Mouse (Mus musculus): ENCODE measurements at regions not wholly inside any gene's neighbourhood (a gene's known extent, or its start where the extent isn't known, plus 50 kb on each side); places are given as distances from the start of the nearest gene placed in this dataset.

- Histone ChIP-seq H3K9ac (replicated peaks; ENCODE audit: low read depth, low read length) (no peak overlapping the region), H3K4me1 (ENCODE audit: control insufficient read depth, insufficient read depth) (no peaks in the 10 kb centered on the region), H3K36me3 (replicated peaks; ENCODE audit: control insufficient read depth, insufficient read depth, low read length) (no peaks in the 10 kb centered on the region), H3K4me3 (ENCODE audit: low read depth, low read length) (no peak overlapping the region), H3K9me3 (replicated peaks; ENCODE audit: control insufficient read depth, low read length) (no peaks in the 10 kb centered on the region), H3K27me3 (ENCODE audit: control insufficient read depth, insufficient read depth, low read length) (no peaks in the 10 kb centered on the region), H3K4me2 (ENCODE audit: low read depth, low read length) (no peak overlapping the region), H3K27ac (ENCODE audit: low read depth) (no peak overlapping the region)
- ATAC-seq (ENCODE audit: insufficient read depth, low read depth) (no peak), DNase-seq (ENCODE audit: low spot score) (no peak)
- WGBS, result 65% methylated on average over 4 of the region's 4 CpGs
- TF ChIP-seq CTCF (IDR thresholded peaks at IDR 0.05; ENCODE audit: low read depth), result no peak
- TF ChIP-seq EP300 (IDR thresholded peaks at IDR 0.05; ENCODE audit: low read depth), result no peak
Observed at GRCm38 (mm10) chr14:29876668-29877067, 91.4 kb upstream of the Selenok start.

DNA sequence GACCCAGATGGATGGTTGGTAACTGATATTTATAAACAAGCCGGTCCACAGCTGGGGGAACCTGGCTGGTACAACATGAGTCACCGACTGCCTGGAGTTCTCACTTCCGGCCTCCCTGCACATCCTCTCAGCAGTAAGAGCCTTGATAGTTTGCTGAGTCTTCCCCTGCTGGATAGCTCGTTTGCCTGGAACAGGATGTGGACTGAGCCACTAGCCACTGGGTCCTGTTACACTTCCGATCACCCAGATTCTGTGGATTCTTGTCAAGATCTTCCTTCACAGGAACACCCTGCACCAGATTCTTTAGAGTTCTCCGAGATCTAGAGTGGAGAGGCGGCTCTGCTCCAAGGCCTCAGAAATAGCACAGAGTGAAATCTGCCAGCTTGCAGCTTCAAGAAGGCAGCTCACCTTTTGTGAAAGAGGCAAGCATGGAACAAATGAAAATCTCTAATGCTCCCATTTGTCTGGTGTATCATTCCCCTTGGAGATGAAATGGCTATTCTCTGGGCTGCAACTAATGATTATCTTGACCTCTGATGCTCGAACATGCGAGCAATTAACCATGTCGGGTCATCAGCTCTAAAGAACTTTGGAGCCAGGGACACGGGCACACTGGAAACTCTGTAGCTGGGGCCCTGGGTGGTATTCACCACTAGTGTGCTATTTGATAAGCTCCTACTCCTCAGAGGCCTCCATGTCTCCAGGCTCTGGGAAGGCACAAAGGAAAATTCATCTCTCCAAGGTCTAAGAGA, 90.3 kb upstream of the Selenok start:
- H3K4me2 ChIP-seq (ENCODE audit: low read depth, low read length), result no peak overlapping the region
- H3K27ac ChIP-seq (ENCODE audit: low read depth), result no peak overlapping the region
- ATAC-seq (ENCODE audit: insufficient read depth, low read depth), result no peak
- H3K4me3 ChIP-seq (ENCODE audit: low read depth, low read length), result no peak overlapping the region
- DNase-seq (ENCODE audit: low spot score), result no peak
- H3K9me3 ChIP-seq (replicated peaks; ENCODE audit: control insufficient read depth, low read length), result no peaks in the 10 kb centered on the region
- TF ChIP-seq EP300 (IDR thresholded peaks at IDR 0.05; ENCODE audit: low read depth) (no peak), CTCF (IDR thresholded peaks at IDR 0.05; ENCODE audit: low read depth) (no peak)
- no peak overlapping the region for H3K9ac ChIP-seq (replicated peaks; ENCODE audit: low read depth, low read length)
- WGBS, result 58% methylated on average over 11 of the region's 11 CpGs
- H3K36me3 ChIP-seq (replicated peaks; ENCODE audit: control insufficient read depth, insufficient read depth, low read length), result no peaks in the 10 kb centered on the region
- H3K4me1 ChIP-seq (ENCODE audit: control insufficient read depth, insufficient read depth), result no peaks in the 10 kb centered on the region
- no peaks in the 10 kb centered on the region for H3K27me3 ChIP-seq (ENCODE audit: control insufficient read depth, insufficient read depth, low read length)

DNA sequence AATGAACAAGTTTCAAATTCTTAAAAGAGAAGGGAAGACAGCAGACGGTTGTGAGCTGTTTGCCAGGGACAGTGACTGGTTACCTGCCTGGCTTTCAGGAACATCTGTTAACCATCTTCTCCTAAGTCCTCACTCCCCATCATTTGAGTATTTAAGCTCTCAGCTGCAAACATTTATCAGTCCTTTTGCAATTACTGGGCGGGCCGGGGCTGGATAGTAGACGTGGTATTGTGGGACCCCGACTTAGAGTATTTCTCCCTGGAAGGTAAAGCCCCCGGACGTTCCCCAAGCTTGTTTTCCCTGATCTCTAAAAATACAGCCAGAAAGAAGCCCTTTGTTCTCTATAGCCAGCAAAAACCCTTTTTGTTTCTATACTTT, 89.7 kb upstream of the Selenok start:
- no peak overlapping the region for H3K9ac ChIP-seq (replicated peaks; ENCODE audit: low read depth, low read length)
- H3K9me3 ChIP-seq (replicated peaks; ENCODE audit: control insufficient read depth, low read length), result no peaks in the 10 kb centered on the region
- H3K27ac ChIP-seq (ENCODE audit: low read depth), result no peak overlapping the region
- H3K27me3 ChIP-seq (ENCODE audit: control insufficient read depth, insufficient read depth, low read length), result no peaks in the 10 kb centered on the region
- DNase-seq (ENCODE audit: low spot score) (no peak), ATAC-seq (ENCODE audit: insufficient read depth, low read depth) (no peak)
- TF ChIP-seq CTCF (IDR thresholded peaks at IDR 0.05; ENCODE audit: low read depth) (no peak), EP300 (IDR thresholded peaks at IDR 0.05; ENCODE audit: low read depth) (no peak)
- H3K4me3 ChIP-seq (ENCODE audit: low read depth, low read length), result no peak overlapping the region
- H3K36me3 ChIP-seq (replicated peaks; ENCODE audit: control insufficient read depth, insufficient read depth, low read length), result no peaks in the 10 kb centered on the region
- H3K4me1 ChIP-seq (ENCODE audit: control insufficient read depth, insufficient read depth), result no peaks in the 10 kb centered on the region
- WGBS, result 85% methylated on average over 7 of the region's 7 CpGs
- H3K4me2 ChIP-seq (ENCODE audit: low read depth, low read length), result no peak overlapping the region

- no peaks in the 10 kb centered on the region for H3K27me3 ChIP-seq (ENCODE audit: control insufficient read depth, insufficient read depth, low read length)
- no peak overlapping the region for H3K27ac ChIP-seq (ENCODE audit: low read depth)
- DNase-seq (ENCODE audit: low spot score) (no peak), ATAC-seq (ENCODE audit: insufficient read depth, low read depth) (no peak)
- no peak overlapping the region for H3K9ac ChIP-seq (replicated peaks; ENCODE audit: low read depth, low read length)
- H3K4me2 ChIP-seq (ENCODE audit: low read depth, low read length), result no peak overlapping the region
- H3K9me3 ChIP-seq (replicated peaks; ENCODE audit: control insufficient read depth, low read length), result no peaks in the 10 kb centered on the region
- no peak overlapping the region for H3K4me3 ChIP-seq (ENCODE audit: low read depth, low read length)
- no peaks in the 10 kb centered on the region for H3K36me3 ChIP-seq (replicated peaks; ENCODE audit: control insufficient read depth, insufficient read depth, low read length)
- WGBS, result 85% methylated on average over 3 of the region's 3 CpGs
- H3K4me1 ChIP-seq (ENCODE audit: control insufficient read depth, insufficient read depth), result no peaks in the 10 kb centered on the region
- no peak for TF ChIP-seq EP300 (IDR thresholded peaks at IDR 0.05; ENCODE audit: low read depth)
- TF ChIP-seq CTCF (IDR thresholded peaks at IDR 0.05; ENCODE audit: low read depth), result no peak
Observed at GRCm38 (mm10) chr14:29879283-29879682, 88.8 kb upstream of the Selenok start.

- WGBS, result 77% methylated on average over 11 of the region's 11 CpGs
- no peak overlapping the region for H3K4me2 ChIP-seq (ENCODE audit: low read depth, low read length)
- no peak overlapping the region for H3K27ac ChIP-seq (ENCODE audit: low read depth)
- H3K27me3 ChIP-seq (ENCODE audit: control insufficient read depth, insufficient read depth, low read length), result no peaks in the 10 kb centered on the region
- H3K9ac ChIP-seq (replicated peaks; ENCODE audit: low read depth, low read length), result no peak overlapping the region
- ATAC-seq (ENCODE audit: insufficient read depth, low read depth) (no peak), DNase-seq (ENCODE audit: low spot score) (no peak)
- H3K36me3 ChIP-seq (replicated peaks; ENCODE audit: control insufficient read depth, insufficient read depth, low read length), result no peaks in the 10 kb centered on the region
- no peak overlapping the region for H3K4me3 ChIP-seq (ENCODE audit: low read depth, low read length)
- H3K4me1 ChIP-seq (ENCODE audit: control insufficient read depth, insufficient read depth), result no peaks in the 10 kb centered on the region
- no peak for TF ChIP-seq CTCF (IDR thresholded peaks at IDR 0.05; ENCODE audit: low read depth)
- TF ChIP-seq EP300 (IDR thresholded peaks at IDR 0.05; ENCODE audit: low read depth), result no peak
- H3K9me3 ChIP-seq (replicated peaks; ENCODE audit: control insufficient read depth, low read length), result no peaks in the 10 kb centered on the region
Observed at GRCm38 (mm10) chr14:29882666-29883344, 85.3 kb upstream of the Selenok start.

Data from heart, postnatal 0 days (tissue).